Mouse (Mus musculus): ENCODE data around the gene 2410137M14Rik.

- TF ChIP-seq CTCF (IDR thresholded peaks at IDR 0.05; ENCODE audit: low read depth) (no peak), EP300 (IDR thresholded peaks at IDR 0.05; ENCODE audit: low read depth) (no peak)
These were observed 36.8 kb downstream of the 2410137M14Rik start for GRCm38 (mm10) chr17:36944121-36944775.

Measured in heart, postnatal 0 days (tissue).